Mouse (Mus musculus) brain, adult 2 months (tissue): ENCODE data around the gene Gm13691.
A peak's percentile ranks its signal among the peaks of the same experiment; 100 is the strongest.
"Not testable (repeated sequence)": the region's sequence is repeated elsewhere in the genome, so short reads cannot be mapped to it uniquely, and the experiment has no call there.

Experiments used
- DNase-seq: peaks from one replicate; pipeline ENCODE4 v3.0.0; 2011; ENCODE audit warnings: low read depth, low spot score

The Gm13691 gene

GRCm38 (mm10) chr2:83990253-83990652, at the start of gene Gm13691:
Gene Gm13691, plus strand, starts transcription at chr2:83990553.
- not testable (repeated sequence) for DNase-seq

GRCm38 (mm10) chr2:83940931-83941361, 49.4 kb upstream of the Gm13691 start, which contains the start of gene Zswim2:
Gene Zswim2, minus strand, starts transcription at chr2:83941228.
- peak; percentile 94 for DNase-seq

- no peak for DNase-seq
Observed at GRCm38 (mm10) chr2:83941378-83941777, 49.0 kb upstream of the Gm13691 start.

- no peak for DNase-seq
Observed at GRCm38 (mm10) chr2:83941792-83942191, 48.6 kb upstream of the Gm13691 start.

- DNase-seq, result not testable (repeated sequence)
Observed at GRCm38 (mm10) chr2:83955393-83955792, 35.0 kb upstream of the Gm13691 start, which contains the start of gene Gm13698. Gene Gm13698, plus strand, starts transcription at chr2:83955693.

GRCm38 (mm10) chr2:83961203-83961602, 29.1 kb upstream of the Gm13691 start, which contains the start of gene Gm13693:
Gene Gm13693, plus strand, starts transcription at chr2:83961503.
- DNase-seq, result not testable (repeated sequence)

- not testable (repeated sequence) for DNase-seq
Observed at GRCm38 (mm10) chr2:83967013-83967412, 23.3 kb upstream of the Gm13691 start, which contains the start of gene Gm13695. Gene Gm13695, plus strand, starts transcription at chr2:83967313.

GRCm38 (mm10) chr2:83972823-83973222, 17.5 kb upstream of the Gm13691 start, which contains the start of gene Gm13696:
Gene Gm13696, plus strand, starts transcription at chr2:83973123.
- not testable (repeated sequence) for DNase-seq

- DNase-seq, result not testable (repeated sequence)
Observed at GRCm38 (mm10) chr2:83978633-83979032, 11.7 kb upstream of the Gm13691 start, which contains the start of gene Gm13694. Gene Gm13694, plus strand, starts transcription at chr2:83978933.

- DNase-seq, result not testable (repeated sequence)
Observed at GRCm38 (mm10) chr2:83984443-83984842, 5.9 kb upstream of the Gm13691 start, which contains the start of gene Gm13697. Gene Gm13697, plus strand, starts transcription at chr2:83984743.

GRCm38 (mm10) chr2:83993639-83994255, 3.4 kb downstream of the Gm13691 start:
- not testable (repeated sequence) for DNase-seq

GRCm38 (mm10) chr2:83994526-83994925, 4.2 kb downstream of the Gm13691 start:
- not testable (repeated sequence) for DNase-seq

GRCm38 (mm10) chr2:84008913-84009312, 18.6 kb downstream of the Gm13691 start:
- DNase-seq, result peak; percentile 56

- no peak for DNase-seq
Observed at GRCm38 (mm10) chr2:84009818-84010217, 19.5 kb downstream of the Gm13691 start.

GRCm38 (mm10) chr2:84014572-84014971, 24.2 kb downstream of the Gm13691 start:
- no peak for DNase-seq

- DNase-seq, result not testable (repeated sequence)
Observed at GRCm38 (mm10) chr2:84016291-84016690, 25.9 kb downstream of the Gm13691 start.

- DNase-seq, result peak; percentile 12
Observed at GRCm38 (mm10) chr2:84018330-84018729, 28.0 kb downstream of the Gm13691 start.

GRCm38 (mm10) chr2:84019519-84020305, 29.4 kb downstream of the Gm13691 start:
- DNase-seq, result no peak

- peak; percentile 7 for DNase-seq
Observed at GRCm38 (mm10) chr2:84021930-84022329, 31.6 kb downstream of the Gm13691 start.

- DNase-seq, result peak; percentile 82
Observed at GRCm38 (mm10) chr2:84022905-84023304, 32.6 kb downstream of the Gm13691 start.

GRCm38 (mm10) chr2:84023319-84023718, 33.0 kb downstream of the Gm13691 start:
- DNase-seq, result no peak

- peak; percentile 11 for DNase-seq
Observed at GRCm38 (mm10) chr2:84025217-84025616, 34.9 kb downstream of the Gm13691 start.
